Mouse (Mus musculus) lung, adult 2 months (tissue): ENCODE data around the gene Sphk2.

Experiments used
- CTCF ChIP-seq: fragments of 200-500 bp; IDR thresholded peaks from 2 replicates; pipeline ENCODE4 v1.5.1; 2011; ENCODE audit warnings: mild to moderate bottlenecking, low read length, control low read depth; ENCODE audit not compliant: insufficient read depth
- POLR2A ChIP-seq: fragments of 200-500 bp; IDR thresholded peaks from 2 replicates; pipeline ENCODE4 v1.6.1; 2011; ENCODE audit warnings: low read depth, mild to moderate bottlenecking, control low read depth, low read length, borderline replicate concordance; ENCODE audit errors: extremely low read depth

GRCm38 (mm10) chr7:45750162-45750561 is 32.4 kb upstream of the Sphk2 start:
- no peak for TF ChIP-seq CTCF
- TF ChIP-seq POLR2A, result no peak
